Mouse (Mus musculus): ENCODE data around the gene Setd1a.
"Not testable (repeated sequence)": the region's sequence is repeated elsewhere in the genome, so short reads cannot be mapped to it uniquely, and the experiment has no call there.

Setd1a gene

GRCm38 (mm10) chr7:127776426-127776825, at the start of gene Setd1a:
Gene Setd1a, plus strand, starts transcription at chr7:127776670.
- DNase-seq, result peak; percentile 89 to 90

- no peak for DNase-seq
Observed at GRCm38 (mm10) chr7:127727898-127728297, 48.6 kb upstream of the Setd1a start.

DNA sequence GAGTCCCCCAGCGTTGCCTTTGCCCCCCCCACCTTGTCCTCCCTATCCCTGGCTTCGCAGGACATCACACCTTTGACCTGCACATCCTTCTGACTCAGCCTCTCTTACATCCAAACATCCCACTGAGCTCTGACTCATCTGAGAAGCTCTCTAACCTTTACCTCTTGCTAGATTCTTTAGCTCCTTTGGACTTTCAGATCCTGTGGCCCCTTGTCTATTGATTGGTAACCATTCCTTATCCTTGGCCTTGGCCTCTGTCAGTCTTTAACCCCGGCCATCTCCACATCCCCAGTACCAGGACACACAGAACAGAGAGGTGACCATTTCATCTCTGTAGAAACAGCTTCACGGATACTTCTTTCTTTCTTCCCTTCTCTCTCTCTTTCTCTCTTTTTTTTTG, 46.3 kb upstream of the Setd1a start:
- no peak for DNase-seq

- DNase-seq, result not testable (repeated sequence)
Observed at GRCm38 (mm10) chr7:127732066-127732465, 44.4 kb upstream of the Setd1a start, which contains the start of gene Ctf2. Gene Ctf2, minus strand, starts transcription at chr7:127732166.

DNA sequence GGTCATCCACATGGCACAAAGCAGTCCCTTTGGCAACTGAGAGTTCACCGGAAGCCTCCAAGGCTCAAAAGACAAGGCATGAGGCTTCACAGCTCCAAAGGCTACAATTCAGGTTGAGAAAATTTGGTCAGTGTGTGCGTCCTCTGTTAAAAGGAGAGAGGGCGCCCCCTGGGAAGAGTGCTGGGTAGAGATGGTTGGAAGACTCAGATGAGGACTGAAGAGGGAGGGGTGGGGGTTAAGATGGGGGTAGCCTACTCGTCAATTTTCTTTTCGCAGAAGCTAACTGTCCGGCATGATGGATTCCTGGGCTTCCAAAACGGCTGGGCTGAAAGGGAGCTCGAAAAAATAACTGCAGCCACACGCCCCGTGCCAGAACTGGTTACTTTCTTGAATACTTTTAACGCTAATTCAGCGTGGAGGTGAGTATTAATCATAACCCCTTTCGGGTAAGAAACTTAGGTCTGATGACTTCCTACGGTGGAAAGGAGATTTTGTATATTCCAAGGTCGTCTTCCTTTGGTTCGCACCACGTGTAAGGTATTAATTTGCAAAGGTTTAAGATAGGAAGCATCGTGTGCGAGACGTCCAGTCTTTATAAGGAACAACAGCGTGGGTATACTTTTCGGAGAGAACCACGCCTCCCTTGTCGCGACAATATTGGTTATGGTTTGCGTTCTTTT, 32.0 kb upstream of the Setd1a start, which contains the start of gene Fbxl19:
Gene Fbxl19 (plus strand): TSS at position 178 of the 680 bp plus-strand sequence.
- DNase-seq, result peak; percentile 81 to 85

- DNase-seq, result peak; percentile 88 to 89
Observed at GRCm38 (mm10) chr7:127745251-127745651, 31.2 kb upstream of the Setd1a start.

- DNase-seq, result peak; percentile 95 to 97
Observed at GRCm38 (mm10) chr7:127745652-127746493, 30.6 kb upstream of the Setd1a start.

- peak in 1 of 2 experiments; percentile 54 for DNase-seq
Observed at GRCm38 (mm10) chr7:127746494-127747491, 29.7 kb upstream of the Setd1a start.

DNA sequence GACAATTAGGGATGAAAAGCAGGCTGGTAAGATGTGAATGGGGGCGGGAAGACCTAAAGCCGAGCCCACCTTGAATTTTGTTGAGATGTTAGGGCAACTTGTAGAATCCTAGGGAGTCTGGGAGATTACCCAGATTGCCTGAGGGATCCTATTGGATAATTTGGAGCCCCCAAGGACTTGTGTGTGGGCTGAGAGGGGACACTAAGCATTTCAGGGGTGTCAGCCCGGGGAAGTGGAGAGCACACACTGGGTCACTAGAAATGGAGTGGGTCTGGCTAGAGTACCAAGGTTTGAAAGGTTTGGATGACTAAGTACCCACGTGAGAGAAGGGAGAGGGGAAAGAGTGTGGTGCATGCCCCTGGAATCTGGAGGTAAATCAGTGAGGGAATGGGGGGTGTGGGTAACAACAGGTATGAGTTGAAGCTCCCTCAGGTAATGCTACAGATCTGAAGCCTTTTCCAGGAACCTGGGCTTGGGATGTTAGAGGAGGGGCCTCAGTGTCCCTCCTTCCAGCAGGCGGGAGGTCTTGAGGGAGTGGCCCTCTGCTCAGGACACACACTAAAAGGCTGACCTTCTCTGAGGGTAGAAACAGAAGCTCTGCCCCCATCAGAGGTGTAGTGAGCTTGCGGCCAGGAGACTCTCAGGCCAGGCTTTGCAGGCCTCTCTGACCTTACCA, 28.8 kb upstream of the Setd1a start:
- DNase-seq, result no peak

DNA sequence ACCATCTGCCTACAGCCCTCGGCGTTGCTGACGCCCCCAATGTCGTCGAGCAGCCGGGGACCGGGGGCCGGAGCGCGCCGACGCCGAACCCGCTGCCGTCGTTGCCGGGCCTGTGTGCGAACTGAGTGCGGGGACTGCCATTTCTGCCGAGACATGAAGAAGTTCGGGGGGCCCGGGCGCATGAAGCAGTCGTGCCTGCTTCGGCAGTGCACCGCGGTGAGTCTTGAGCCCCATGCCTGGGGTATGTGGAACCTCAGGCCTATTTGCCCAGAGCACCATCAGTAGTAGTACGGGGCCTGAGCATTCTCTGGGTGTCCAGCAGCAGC, 28.3 kb upstream of the Setd1a start:
- DNase-seq, result no peak

GRCm38 (mm10) chr7:127750131-127751127, 26.0 kb upstream of the Setd1a start:
- DNase-seq, result peak; percentile 40 to 47

- no peak for DNase-seq
Observed at GRCm38 (mm10) chr7:127751619-127752018, 24.9 kb upstream of the Setd1a start.

DNA sequence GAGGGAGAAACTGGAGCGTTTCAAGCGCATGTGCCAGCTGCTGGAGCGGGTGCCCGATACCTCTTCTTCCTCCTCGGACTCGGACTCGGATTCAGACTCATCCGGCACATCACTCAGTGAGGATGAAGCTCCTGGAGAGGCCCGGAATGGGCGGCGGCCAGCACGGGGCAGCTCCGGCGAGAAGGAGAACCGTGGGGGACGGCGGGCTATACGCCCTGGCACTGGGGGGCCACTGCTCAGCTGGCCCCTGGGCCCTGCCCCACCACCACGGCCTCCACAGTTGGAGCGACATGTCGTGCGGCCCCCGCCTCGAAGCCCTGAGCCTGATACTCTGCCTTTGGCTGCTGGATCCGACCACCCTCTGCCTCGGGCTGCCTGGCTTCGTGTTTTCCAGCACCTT, 24.4 kb upstream of the Setd1a start:
- DNase-seq, result no peak

GRCm38 (mm10) chr7:127753158-127753557, 23.3 kb upstream of the Setd1a start:
- no peak for DNase-seq

DNA sequence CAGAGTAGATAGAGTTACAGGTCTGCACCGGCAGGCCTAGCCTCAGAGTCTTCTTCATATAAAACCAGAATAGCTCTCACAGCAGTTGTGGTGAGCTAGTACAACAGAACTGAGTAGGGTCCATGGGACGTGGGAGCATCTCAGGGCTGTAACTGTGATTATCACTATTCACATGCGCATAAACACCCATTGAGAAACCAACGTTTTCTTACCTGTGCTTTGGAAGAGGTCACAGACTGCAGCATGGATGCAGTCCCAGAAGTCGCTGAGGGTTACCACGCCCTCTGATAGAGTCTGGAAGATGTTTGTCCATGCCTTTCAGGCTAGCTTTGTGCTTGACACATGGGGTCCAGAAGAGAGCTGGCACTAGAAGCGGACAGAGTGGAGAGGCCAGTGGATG, 22.7 kb upstream of the Setd1a start:
- no peak for DNase-seq

DNA sequence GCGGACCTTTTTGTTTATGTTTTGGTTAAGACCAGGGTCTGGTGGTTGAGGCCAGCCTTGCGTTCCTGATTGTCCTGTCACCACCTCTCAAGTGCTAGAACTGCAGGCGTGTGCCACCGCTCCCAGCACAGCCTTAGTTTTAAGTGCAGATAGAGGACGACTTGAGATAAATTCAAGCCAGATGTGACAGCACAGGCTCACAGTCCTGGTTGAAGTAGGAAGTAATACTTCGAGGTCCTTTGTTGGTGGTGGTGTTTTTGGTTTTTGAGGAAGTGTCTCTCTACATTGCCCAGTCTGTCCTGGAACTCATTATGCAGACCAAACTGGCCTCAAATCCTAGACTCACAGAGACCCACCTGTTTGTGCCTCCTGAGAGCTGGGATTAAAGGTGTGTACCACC, 16.8 kb upstream of the Setd1a start:
- no peak for DNase-seq

GRCm38 (mm10) chr7:127760478-127760877, 16.0 kb upstream of the Setd1a start:
- no peak for DNase-seq

DNA sequence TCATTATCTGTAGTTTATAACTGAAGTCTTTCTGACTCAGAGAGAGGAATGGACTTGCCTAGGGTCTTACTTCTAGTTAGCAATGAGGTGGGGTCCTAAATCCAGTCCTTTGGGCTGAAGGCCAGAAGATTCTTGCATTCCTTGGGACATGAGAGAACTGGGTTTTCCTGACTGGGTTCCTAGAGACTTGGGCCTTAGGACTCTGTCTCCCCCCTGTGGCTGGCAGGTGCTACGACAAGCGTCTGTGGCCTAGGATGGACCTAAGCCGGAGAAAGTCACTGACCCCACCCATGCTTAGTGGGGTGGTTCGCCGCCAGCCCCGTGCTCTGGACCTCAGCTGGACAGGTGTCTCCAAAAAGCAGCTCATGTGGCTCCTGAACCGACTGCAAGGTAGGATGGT, 15.4 kb upstream of the Setd1a start:
- peak; percentile 75 to 76 for DNase-seq

DNA sequence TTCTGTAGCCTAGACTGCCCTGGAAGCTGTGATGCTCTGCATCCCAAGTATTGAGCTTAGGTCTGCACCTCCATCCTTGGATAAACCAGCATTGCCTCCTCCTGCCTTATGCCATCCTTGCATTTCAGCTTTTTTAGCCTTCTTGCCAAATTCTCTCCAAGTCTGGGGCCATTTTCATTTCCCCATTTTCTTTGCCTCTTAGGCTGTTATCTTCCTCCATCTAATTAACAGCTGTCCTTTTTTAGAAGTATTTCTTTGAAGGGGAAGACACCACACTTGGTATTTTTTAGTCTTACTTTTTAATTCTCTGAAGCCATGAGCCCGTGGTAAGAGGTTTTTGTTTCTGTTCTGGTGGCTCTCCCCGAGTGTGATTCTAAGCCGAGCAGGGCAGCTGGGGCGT, 12.8 kb upstream of the Setd1a start:
- no peak for DNase-seq

GRCm38 (mm10) chr7:127765756-127766155, 10.7 kb upstream of the Setd1a start:
- no peak for DNase-seq
